Mouse (Mus musculus) hindbrain, postnatal 0 days (tissue): ENCODE results near the gene Efcab12. TPM values are rescaled to one million over a fixed set of nuclear protein-coding genes. Genes with fewer than 3 reads are reported as not detected.

Experiments
- ATAC-seq: fragments of 200-750 bp; cut with Nextera tagmentation; 2 replicates; pipeline ENCODE4 v1.8.0; 2017; ENCODE audit warnings: mild to moderate bottlenecking, moderate TSS enrichment, moderate library complexity
- DNase-seq: peaks from one replicate; pipeline ENCODE4 v3.0.0-alpha.2; 2015; ENCODE audit warnings: low spot score
- H3K27ac ChIP-seq: fragments of 300-500 bp; sonication (generic); 2 replicates; pipeline ENCODE4 v1.5.1; 2014; ENCODE audit warnings: mild to moderate bottlenecking
- H3K27me3 ChIP-seq: fragments of 300-500 bp; sonication (generic); 2 replicates; pipeline ENCODE4 v1.6.1; 2014; ENCODE audit warnings: low read length, mixed read lengths; ENCODE audit not compliant: insufficient read depth
- H3K36me3 ChIP-seq: fragments of 300-500 bp; sonication (generic); 2 replicates; pipeline ENCODE4 v1.6.1; 2014; ENCODE audit warnings: low read length, mixed read lengths; ENCODE audit not compliant: insufficient read depth
- H3K4me1 ChIP-seq: fragments of 300-500 bp; sonication (generic); 2 replicates; pipeline ENCODE4 v1.6.1; 2014; ENCODE audit warnings: antibody characterized with exemption, low read length, mixed read lengths; ENCODE audit not compliant: insufficient read depth
- H3K4me2 ChIP-seq: fragments of 300-500 bp; sonication (generic); 2 replicates; pipeline ENCODE4 v1.6.1; 2014; ENCODE audit warnings: low read depth, mild to moderate bottlenecking, low read length, moderate library complexity, mixed read lengths
- H3K4me3 ChIP-seq: fragments of 300-500 bp; sonication (generic); 2 replicates; pipeline ENCODE4 v1.5.1; 2014; ENCODE audit warnings: low read length
- H3K9ac ChIP-seq: fragments of 300-500 bp; sonication (generic); replicated peaks from 2 replicates; pipeline ENCODE4 v1.6.1; 2014; ENCODE audit warnings: mild to moderate bottlenecking, low read length, moderate library complexity, mixed read lengths
- H3K9me3 ChIP-seq: fragments of 300-500 bp; sonication (generic); 2 replicates; pipeline ENCODE4 v1.6.1; 2016; ENCODE audit warnings: low read length, mixed read lengths
- CTCF ChIP-seq: IDR thresholded peaks from 2 replicates; pipeline ENCODE4 v1.5.1; 2016; ENCODE audit warnings: antibody characterized with exemption, control low read depth, low read depth
- WGBS: fragments of 180-500 bp; shearing (Covaris S2); extraction: QIAGEN DNeasy Blood & Tissue Kit; methylation state at CpG from one replicate; pipeline ENCODE4 v1.1.7; 2014; 5-methylcytosine and 5-hydroxymethylcytosine counted together
- polyA plus RNA-seq: library from polyadenylated mRNA; unstranded; fragments of >200 nt; fragmentation: Nextera tagmentation; extraction: Ambion mirVana; gene quantifications from 2 replicates; pipeline ENCODE4 v1.2.1, GENCODE M21; 2015
- total RNA-seq: library from RNA; depleted of rRNA; stranded (reverse); fragments of >200 nt; gene quantifications from 2 replicates; pipeline ENCODE4 v1.2.3, GENCODE M21; 2014

The Efcab12 gene
- total and polyA plus RNA-seq, 2 experiments from 2014 or later = 1.6 to 2.4 TPM

DNA sequence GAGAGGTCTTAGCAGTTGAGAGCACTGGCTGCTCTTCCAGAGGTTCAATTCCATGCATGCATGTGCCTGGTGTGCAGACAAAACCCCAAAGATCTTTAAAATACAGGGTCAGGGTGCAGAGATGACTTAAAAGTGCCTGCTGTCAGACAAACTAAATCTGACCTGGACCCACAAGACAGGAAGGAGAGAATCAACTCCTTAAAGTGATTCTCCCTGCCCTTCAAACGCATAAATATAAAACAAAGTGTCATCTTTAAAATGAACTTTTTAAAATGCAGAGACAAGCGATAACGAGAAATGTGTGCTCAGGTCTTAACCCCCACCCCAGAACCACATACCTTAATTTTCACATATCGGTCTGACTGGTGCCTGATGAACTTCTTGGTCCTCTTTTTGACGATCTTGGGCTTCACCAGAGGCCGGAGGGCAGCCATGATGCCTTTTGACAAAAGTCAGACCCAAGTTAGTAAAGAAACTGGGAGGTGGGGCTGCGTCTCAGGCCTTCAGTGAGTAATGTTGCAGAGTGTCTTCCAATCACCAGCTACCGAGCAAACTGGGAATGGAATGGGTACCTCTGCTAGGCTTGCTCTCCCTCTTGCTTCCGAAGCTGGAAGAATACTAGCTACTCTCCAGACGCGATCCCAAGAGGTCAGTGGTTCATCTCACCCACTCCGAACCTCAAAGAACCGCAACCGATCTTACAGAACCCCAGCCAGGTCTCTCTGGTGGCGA is 30.6 kb downstream of the Efcab12 start:
- Histone ChIP-seq H3K27me3 (no peaks in the 10 kb centered on the region), H3K4me2 (peak overlapping the region; percentile 74), H3K4me3 (peak overlapping the region; percentile 92), H3K27ac (peak overlapping the region; percentile 99), H3K4me1 (peaks cover 6% of the 10 kb centered on the region), H3K36me3 (peaks cover 30% of the 10 kb centered on the region), H3K9me3 (no peaks in the 10 kb centered on the region), H3K9ac (peak overlapping the region; percentile 96)
- ATAC-seq (no peak), DNase-seq (peak; percentile 10)
- WGBS = 3% methylated on average over 15 of the region's 15 CpGs
- no peak for TF ChIP-seq CTCF

GRCm38 (mm10) chr6:115804432-115805192 is 33.6 kb downstream of the Efcab12 start:
- H3K9me3 ChIP-seq = no peaks in the 10 kb centered on the region
- no peak for ATAC-seq

DNA sequence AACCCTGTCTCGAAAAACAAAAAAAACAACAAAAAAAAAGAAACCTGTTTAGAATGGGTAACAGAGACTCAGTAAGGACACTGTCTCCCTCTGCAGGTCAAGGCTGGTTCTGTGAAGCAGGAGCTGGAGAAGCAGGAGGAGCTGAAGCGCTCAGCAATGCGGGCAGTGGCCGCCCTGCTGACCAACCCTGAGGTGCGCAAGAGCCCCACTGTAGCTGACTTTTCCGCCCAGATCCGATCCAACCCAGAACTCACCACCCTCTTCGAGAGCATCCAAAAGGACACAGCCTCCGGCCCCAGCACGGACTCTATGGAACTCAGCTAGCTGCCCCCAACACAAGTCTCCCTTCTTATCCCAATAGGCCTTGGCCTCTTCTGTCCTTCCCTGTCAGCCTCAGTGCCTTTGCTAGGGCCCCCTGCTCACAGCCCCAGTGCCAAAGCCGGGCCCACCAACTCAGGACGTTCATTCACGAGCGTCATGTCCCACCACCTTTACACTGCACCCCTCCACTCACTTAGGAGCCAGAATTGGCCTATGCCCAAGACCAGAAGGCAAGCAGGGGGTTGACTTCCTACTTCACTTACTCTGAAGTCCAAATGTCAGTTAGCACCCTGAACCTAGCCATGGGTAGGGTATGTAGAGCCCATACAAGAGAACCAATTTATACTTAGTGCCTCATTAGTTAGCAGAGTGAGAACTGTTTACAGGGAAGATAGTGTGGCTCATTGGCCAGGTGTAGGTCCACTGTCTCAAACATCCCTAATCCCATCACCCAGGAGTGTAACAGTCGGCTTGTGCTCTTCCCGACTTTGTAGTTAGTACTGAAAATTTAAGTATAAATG is 34.5 kb downstream of the Efcab12 start:
- Histone ChIP-seq H3K9ac (no peak overlapping the region), H3K36me3 (peaks cover 57% of the 10 kb centered on the region), H3K9me3 (no peaks in the 10 kb centered on the region), H3K27me3 (no peaks in the 10 kb centered on the region), H3K27ac (no peak overlapping the region), H3K4me3 (no peak overlapping the region), H3K4me1 (peaks cover 6% of the 10 kb centered on the region), H3K4me2 (no peak overlapping the region)
- TF ChIP-seq CTCF = peak; percentile 78
- WGBS = 39% methylated on average over 16 of the region's 16 CpGs
- ATAC-seq (peak; percentile 75), DNase-seq (peak; percentile 83)

More at GRCm38 (mm10) chr6:115804432-115805192, 33.6 kb downstream of the Efcab12 start:
- 66% methylated on average over 10 of the region's 10 CpGs for WGBS
- Histone ChIP-seq H3K27ac (no peak overlapping the region), H3K4me1 (peaks cover 6% of the 10 kb centered on the region), H3K27me3 (no peaks in the 10 kb centered on the region), H3K36me3 (peaks cover 49% of the 10 kb centered on the region), H3K4me3 (no peak overlapping the region), H3K9ac (no peak overlapping the region), H3K4me2 (no peak overlapping the region)
- DNase-seq = no peak
- TF ChIP-seq CTCF = no peak

DNA sequence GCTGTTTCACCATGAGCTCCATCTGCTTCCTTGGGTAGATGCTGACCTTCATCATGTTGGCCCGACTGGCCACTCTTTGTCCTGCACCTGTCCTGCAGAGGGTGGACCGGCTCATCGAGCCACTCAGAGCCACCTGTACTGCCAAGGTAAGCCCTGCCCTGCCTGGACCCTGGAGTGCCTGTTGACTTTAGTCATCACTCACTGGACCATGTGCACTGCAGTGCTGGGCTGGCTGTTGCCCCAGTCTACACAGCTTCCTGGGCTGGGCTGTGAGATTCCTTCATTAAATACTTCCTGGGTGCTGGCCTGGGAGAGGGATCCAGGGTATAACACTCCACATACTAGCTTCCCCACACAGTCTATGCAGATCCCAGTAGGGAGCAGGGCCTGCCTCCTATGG is 36.4 kb downstream of the Efcab12 start:
- ATAC-seq (no peak), DNase-seq (no peak)
- no peak overlapping the region for H3K27ac ChIP-seq
- no peak overlapping the region for H3K4me3 ChIP-seq
- TF ChIP-seq CTCF = no peak
- no peaks in the 10 kb centered on the region for H3K4me1 ChIP-seq
- 88% methylated on average over 3 of the region's 3 CpGs for WGBS
- H3K27me3 ChIP-seq = no peaks in the 10 kb centered on the region
- peaks cover 68% of the 10 kb centered on the region for H3K36me3 ChIP-seq
- no peak overlapping the region for H3K4me2 ChIP-seq
- no peaks in the 10 kb centered on the region for H3K9me3 ChIP-seq
- H3K9ac ChIP-seq = no peak overlapping the region

- ATAC-seq (peak; percentile 48), DNase-seq (no peak)
- no peak for TF ChIP-seq CTCF
- H3K27me3 ChIP-seq = no peaks in the 10 kb centered on the region
- peak overlapping the region; percentile 11; the same call in 1 of the 2 replicates for H3K27ac ChIP-seq
- no peak overlapping the region for H3K4me3 ChIP-seq
- no peak overlapping the region for H3K9ac ChIP-seq
- H3K9me3 ChIP-seq = no peaks in the 10 kb centered on the region
- no peaks in the 10 kb centered on the region for H3K4me1 ChIP-seq
- peaks cover 63% of the 10 kb centered on the region for H3K36me3 ChIP-seq
- H3K4me2 ChIP-seq = no peak overlapping the region
- WGBS = 69% methylated on average over 21 of the region's 21 CpGs
These were observed 45.5 kb downstream of the Efcab12 start for GRCm38 (mm10) chr6:115792691-115793215.

- H3K4me3 ChIP-seq = no peak overlapping the region
- 63% methylated on average over 34 of the region's 34 CpGs for WGBS
- no peaks in the 10 kb centered on the region for H3K9me3 ChIP-seq
- DNase-seq = peak; percentile 42
- no peak overlapping the region for H3K9ac ChIP-seq
- H3K4me2 ChIP-seq = no peak overlapping the region
- no peak for TF ChIP-seq CTCF
- ATAC-seq = peak; percentile 58
- H3K27ac ChIP-seq = no peak overlapping the region
- H3K4me1 ChIP-seq = no peaks in the 10 kb centered on the region
- peaks cover 63% of the 10 kb centered on the region for H3K36me3 ChIP-seq
- no peaks in the 10 kb centered on the region for H3K27me3 ChIP-seq
These were observed 46.1 kb downstream of the Efcab12 start for GRCm38 (mm10) chr6:115791842-115792686.
